Mouse (Mus musculus) G1E (cell line): ENCODE results near the gene Slc25a10. TPM values are rescaled to one million over a fixed set of nuclear protein-coding genes. Genes with fewer than 3 reads are reported as not detected.

Experiments used
- ATAC-seq: 2 replicates; pipeline ENCODE4 v1.8.0; 2016; ENCODE audit warnings: mild to moderate bottlenecking; ENCODE audit not compliant: insufficient number of reproducible peaks, poor library complexity, low FRiP score, severe bottlenecking; ENCODE audit errors: extremely low read depth
- DNase-seq: peaks from one replicate; pipeline ENCODE4 v3.0.0; 2012; ENCODE audit warnings: low spot score
- H3K27me3 ChIP-seq: 2 replicates; pipeline ENCODE4 v1.6.1; 2012; ENCODE audit warnings: mild to moderate bottlenecking, low read length, inconsistent platforms; ENCODE audit not compliant: insufficient read depth
- H3K36me3 ChIP-seq: replicated peaks from 2 replicates; pipeline ENCODE3; 2012; ENCODE audit warnings: mild to moderate bottlenecking, inconsistent platforms
- H3K4me1 ChIP-seq: 2 replicates; pipeline ENCODE4 v1.6.1; 2012; ENCODE audit warnings: low read depth, low read length, inconsistent platforms, mixed read lengths; ENCODE audit not compliant: insufficient read depth
- H3K4me3 ChIP-seq: 2 replicates; pipeline ENCODE4 v1.5.1; 2012; ENCODE audit warnings: low read depth, mild to moderate bottlenecking, inconsistent platforms, low read length, moderate library complexity, mixed read lengths
- H3K9me3 ChIP-seq: replicated peaks from 2 replicates; pipeline ENCODE4 v1.6.1; 2012; ENCODE audit warnings: inconsistent platforms
- CTCF ChIP-seq: IDR thresholded peaks from 2 replicates; pipeline ENCODE4 v1.5.1; 2012; ENCODE audit warnings: low read depth, low read length, inconsistent platforms, mixed read lengths
- GATA1 ChIP-seq: IDR thresholded peaks from 2 replicates; pipeline ENCODE4 v1.6.1; 2012; ENCODE audit warnings: borderline replicate concordance, low read length, inconsistent platforms, mixed read lengths
- GATA2 ChIP-seq: IDR thresholded peaks from 2 replicates; pipeline ENCODE4 v1.6.1; 2012; ENCODE audit warnings: low read depth, low read length, inconsistent platforms, borderline replicate concordance
- POLR2AphosphoS5 ChIP-seq: IDR thresholded peaks from 2 replicates; pipeline ENCODE4 v1.6.1; 2012; ENCODE audit warnings: low read depth, low read length, inconsistent platforms; ENCODE audit not compliant: insufficient replicate concordance
- TAL1 ChIP-seq: conservative IDR thresholded peaks from 2 replicates; pipeline ENCODE4 v1.6.1; 2012; ENCODE audit warnings: low read depth, low read length, inconsistent platforms, mixed read lengths
- polyA plus RNA-seq: library from polyadenylated mRNA; stranded (reverse); fragments of >175 nt; gene quantifications from 2 replicates; pipeline ENCODE4 v1.2.3, GENCODE M21; 2012
- total RNA-seq, 2 experiments: library from RNA; stranded (forward) in 1 of 2; stranded (reverse) in 1 of 2; fragments of 200-1000 nt in 1 of 2; fragments of >200 nt in 1 of 2; fragmentation: Nextera tagmentation in 1 of 2; gene quantifications; 2 replicates each; pipeline ENCODE4 v1.2.3; 2014 to 2017

Gene Slc25a10
- total and polyA plus RNA-seq, 3 experiments: 18.7 to 38.7 (median 22.1) TPM

- peaks cover 37% of the 10 kb centered on the region for H3K4me1 ChIP-seq
- H3K27me3 ChIP-seq: peaks cover 24% of the 10 kb centered on the region
- no peaks in the 10 kb centered on the region for H3K9me3 ChIP-seq
- DNase-seq (no peak), ATAC-seq (no peak)
- H3K4me3 ChIP-seq: no peak overlapping the region
- H3K36me3 ChIP-seq: no peaks in the 10 kb centered on the region
- no peak for TF ChIP-seq GATA1
- TF ChIP-seq GATA2: no peak
- TF ChIP-seq POLR2AphosphoS5: no peak
- no peak for TF ChIP-seq TAL1
- no peak for TF ChIP-seq CTCF
Observed at GRCm38 (mm10) chr11:120505661-120506060, 14.0 kb downstream of the Slc25a10 start.

- peaks cover 48% of the 10 kb centered on the region for H3K4me1 ChIP-seq
- ATAC-seq (no peak), DNase-seq (peak; percentile 27)
- H3K36me3 ChIP-seq: no peaks in the 10 kb centered on the region
- peaks cover 19% of the 10 kb centered on the region for H3K27me3 ChIP-seq
- no peaks in the 10 kb centered on the region for H3K9me3 ChIP-seq
- TF ChIP-seq GATA1 (no peak), CTCF (no peak; the same call in 1 of the 2 replicates), POLR2AphosphoS5 (no peak), TAL1 (no peak), GATA2 (no peak)
- H3K4me3 ChIP-seq: no peak overlapping the region
Observed at GRCm38 (mm10) chr11:120506899-120507298, 15.3 kb downstream of the Slc25a10 start.

GRCm38 (mm10) chr11:120507611-120508289 is 16.1 kb downstream of the Slc25a10 start:
- ATAC-seq: no peak
- H3K9me3 ChIP-seq: no peaks in the 10 kb centered on the region
- peaks cover 51% of the 10 kb centered on the region for H3K4me1 ChIP-seq
- no peak for DNase-seq
- H3K36me3 ChIP-seq: no peaks in the 10 kb centered on the region
- TF ChIP-seq GATA1 (no peak), TAL1 (no peak), POLR2AphosphoS5 (no peak), GATA2 (no peak), CTCF (no peak)
- H3K4me3 ChIP-seq: no peak overlapping the region
- peaks cover 14% of the 10 kb centered on the region for H3K27me3 ChIP-seq

GRCm38 (mm10) chr11:120508290-120508870 is 16.7 kb downstream of the Slc25a10 start:
- Histone ChIP-seq H3K9me3 (no peaks in the 10 kb centered on the region), H3K4me3 (no peak overlapping the region), H3K36me3 (no peaks in the 10 kb centered on the region), H3K4me1 (peaks cover 55% of the 10 kb centered on the region), H3K27me3 (peaks cover 10% of the 10 kb centered on the region)
- no peak for ATAC-seq
- DNase-seq: no peak
- no peak for TF ChIP-seq TAL1

GRCm38 (mm10) chr11:120509940-120510339 is 18.3 kb downstream of the Slc25a10 start:
- Histone ChIP-seq H3K4me1 (peaks cover 59% of the 10 kb centered on the region), H3K4me3 (peak overlapping the region; percentile 61; the same call in 1 of the 2 replicates), H3K9me3 (no peaks in the 10 kb centered on the region), H3K36me3 (no peaks in the 10 kb centered on the region), H3K27me3 (peaks cover 3% of the 10 kb centered on the region; the same call in 1 of the 2 replicates)
- TF ChIP-seq CTCF (no peak), POLR2AphosphoS5 (no peak), GATA1 (no peak)
- 0 out of 2 replicates have a peak, but pooled peaks have one; percentile 12 for ATAC-seq
- DNase-seq: peak; percentile 19

GRCm38 (mm10) chr11:120510375-120511030 is 18.9 kb downstream of the Slc25a10 start:
- Histone ChIP-seq H3K9me3 (no peaks in the 10 kb centered on the region; the same call in 1 of the 2 replicates), H3K4me3 (peak overlapping the region; percentile 61), H3K4me1 (peaks cover 61% of the 10 kb centered on the region), H3K36me3 (no peaks in the 10 kb centered on the region), H3K27me3 (peaks cover 3% of the 10 kb centered on the region; the same call in 1 of the 2 replicates)
- TF ChIP-seq GATA1 (no peak), POLR2AphosphoS5 (no peak), GATA2 (no peak), TAL1 (no peak), CTCF (no peak)
- peak; percentile 77 for DNase-seq
- ATAC-seq: peak; percentile 65
